Mouse (Mus musculus) erythroblast, adult 5-6 weeks (primary cell): ENCODE results near the gene Eif4enif1. TPM values are rescaled to one million over a fixed set of nuclear protein-coding genes. Genes with fewer than 3 reads are reported as not detected.
"Not testable (repeated sequence)": the region's sequence is repeated elsewhere in the genome, so short reads cannot be mapped to it uniquely, and the experiment has no call there.

Source experiments
- ATAC-seq: replicated peaks from 2 replicates; pipeline ENCODE4 v1.8.0; 2016; ENCODE audit warnings: moderate number of reproducible peaks, mild to moderate bottlenecking, moderate TSS enrichment, inconsistent platforms; ENCODE audit not compliant: poor library complexity, low FRiP score, severe bottlenecking
- total RNA-seq, 2 experiments: library from RNA; stranded (forward) in 1 of 2; stranded (reverse) in 1 of 2; fragments of 150-400 nt in 1 of 2; fragments of 200-764, 138-1000 nt in 1 of 2; gene quantifications; 2 replicates each; pipeline versions ENCODE4 v1.2.3 to v1.2.4; 2015 to 2017; ENCODE audit warnings: low replicate concordance in 2 of 2

Gene Eif4enif1
- 20.2 and 71.5 TPM in 2 replicates for total RNA-seq (2015; ENCODE audit: low replicate concordance)
- 31.5 and 44.0 TPM in 2 replicates for total RNA-seq (2017; ENCODE audit: low replicate concordance)

- peak; percentile 61 for ATAC-seq
Measured at GRCm38 (mm10) chr11:3202231-3202701, at the start of gene Eif4enif1. Gene Eif4enif1, plus strand, starts transcription at chr11:3202392.

GRCm38 (mm10) chr11:3153666-3154397 is 48.4 kb upstream of the Eif4enif1 start:
- not testable (repeated sequence) for ATAC-seq

GRCm38 (mm10) chr11:3156991-3157390 is 45.2 kb upstream of the Eif4enif1 start:
- 0 out of 2 replicates have a peak, but pooled peaks have one; percentile 9 for ATAC-seq

GRCm38 (mm10) chr11:3157996-3158395 is 44.2 kb upstream of the Eif4enif1 start:
- ATAC-seq: not testable (repeated sequence)

GRCm38 (mm10) chr11:3158800-3159199 is 43.4 kb upstream of the Eif4enif1 start:
- not testable (repeated sequence) for ATAC-seq

GRCm38 (mm10) chr11:3161370-3161769 is 40.8 kb upstream of the Eif4enif1 start:
- 0 out of 2 replicates have a peak, but pooled peaks have one; percentile 6 for ATAC-seq

- peak; percentile 6 for ATAC-seq
Measured at GRCm38 (mm10) chr11:3162236-3162897, 39.8 kb upstream of the Eif4enif1 start.

- ATAC-seq: not testable (repeated sequence)
Measured at GRCm38 (mm10) chr11:3163122-3163521, 39.1 kb upstream of the Eif4enif1 start.

- not testable (repeated sequence) for ATAC-seq
Measured at GRCm38 (mm10) chr11:3163661-3164060, 38.5 kb upstream of the Eif4enif1 start.

GRCm38 (mm10) chr11:3165210-3165782 is 36.9 kb upstream of the Eif4enif1 start:
- ATAC-seq: peak; percentile 12; the same call in 1 of the 2 replicates

GRCm38 (mm10) chr11:3166321-3166720 is 35.9 kb upstream of the Eif4enif1 start:
- not testable (repeated sequence) for ATAC-seq

GRCm38 (mm10) chr11:3167129-3167528 is 35.1 kb upstream of the Eif4enif1 start:
- ATAC-seq: peak; percentile 9; the same call in 1 of the 2 replicates

GRCm38 (mm10) chr11:3167571-3168001 is 34.6 kb upstream of the Eif4enif1 start:
- peak; percentile 10; the same call in 1 of the 2 replicates for ATAC-seq

GRCm38 (mm10) chr11:3169042-3169441 is 33.1 kb upstream of the Eif4enif1 start:
- not testable (repeated sequence) for ATAC-seq

- ATAC-seq: not testable (repeated sequence)
Measured at GRCm38 (mm10) chr11:3171931-3172330, 30.3 kb upstream of the Eif4enif1 start.

- ATAC-seq: not testable (repeated sequence)
Measured at GRCm38 (mm10) chr11:3172526-3172925, 29.7 kb upstream of the Eif4enif1 start.

GRCm38 (mm10) chr11:3173425-3174318 is 28.5 kb upstream of the Eif4enif1 start:
- ATAC-seq: peak; percentile 42

- not testable (repeated sequence) for ATAC-seq
Measured at GRCm38 (mm10) chr11:3178968-3179725, 23.0 kb upstream of the Eif4enif1 start.
